Mouse (Mus musculus): ENCODE measurements around the gene Nfkb1. TPM values are rescaled to one million over a fixed set of nuclear protein-coding genes. Genes with fewer than 3 reads are reported as not detected.

The Nfkb1 gene
- total and polyA plus RNA-seq, 3 experiments = 271 to 369 (median 346) TPM

DNA sequence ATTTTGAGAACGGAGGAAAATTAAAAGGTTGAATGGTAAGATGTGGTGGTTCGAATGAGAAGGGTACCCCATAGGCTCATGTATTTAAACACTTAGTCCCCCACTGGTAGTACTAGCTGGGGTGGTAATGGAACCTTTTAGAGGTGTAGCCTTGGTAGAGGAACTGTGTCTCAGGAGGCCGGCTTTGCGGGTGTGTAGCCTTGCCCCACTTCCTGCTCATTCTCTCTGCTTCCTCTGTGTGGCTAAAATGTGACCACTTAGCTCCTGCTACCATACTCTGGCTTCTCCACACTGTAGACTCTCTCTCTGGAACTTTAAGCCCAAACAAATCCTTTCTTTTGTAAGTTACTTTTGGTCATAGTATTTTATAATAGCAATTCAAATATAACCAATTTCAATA is 126.0 kb downstream of the Nfkb1 start:
- TF ChIP-seq HCFC1 (IDR thresholded peaks at IDR 0.05; ENCODE audit: low read depth, low read length) (peak; percentile 34; the same call in 1 of the 2 replicates), POLR2A (IDR thresholded peaks at IDR 0.05; ENCODE audit: low read depth, low read length) (0 out of 2 replicates have a peak, but pooled peaks have one; percentile 40), EP300 (IDR thresholded peaks at IDR 0.05; ENCODE audit: low read length) (peak; percentile 53), SIN3A (IDR thresholded peaks at IDR 0.05; ENCODE audit: low read length) (no peak), E2F4 (IDR thresholded peaks at IDR 0.05; ENCODE audit: insufficient replicate concordance, low read depth, low read length) (no peak), ELF1 (IDR thresholded peaks at IDR 0.05; ENCODE audit: low read depth, low read length) (peak; percentile 61), IRF4 (IDR thresholded peaks at IDR 0.05; ENCODE audit: low read depth, low read length) (peak; percentile 23; the same call in 1 of the 2 replicates)
- Histone ChIP-seq H3K4me2 (ENCODE audit: insufficient read depth, low read depth, poor library complexity, severe bottlenecking) (no peak overlapping the region), H3K79me2 (replicated peaks; ENCODE audit: control insufficient read depth, extremely low read depth, insufficient read depth, poor library complexity, severe bottlenecking) (no peaks in the 10 kb centered on the region), H3K9me3 (replicated peaks; ENCODE audit: low read length) (no peaks in the 10 kb centered on the region), H3K4me3 (replicated peaks in 1 of 3; ENCODE audit: low read depth in 2 of 3, low read length in 2 of 3, poor library complexity in 1 of 3) (no peak overlapping the region), H3K9ac (ENCODE audit: insufficient read depth, low read depth) (no peak overlapping the region), H3K4me1 (ENCODE audit: control insufficient read depth in 1 of 2, insufficient read depth in 2 of 2) (peaks cover 0 to 37% of the 10 kb centered on the region in 2 experiments; a peak in 2 of 4 replicates), H3K27me3 (replicated peaks) (no peaks in the 10 kb centered on the region), H3K27ac (ENCODE audit: insufficient read depth, low read depth) (no peak overlapping the region), H3K36me3 (replicated peaks in 1 of 2; ENCODE audit: control insufficient read depth in 1 of 2, insufficient read depth in 1 of 2, low read length in 1 of 2) (peaks cover 12 to 70% of the 10 kb centered on the region in 2 experiments)
- in situ Hi-C loops (cut with MboI; ENCODE audit: low pct_ligation_motif_present, low pct_unique_long_range_greater_than_20kb, low sequenced_read_pairs) = no loop called here
- DNase-seq (ENCODE audit: extremely low read depth) = peak; percentile 73
- dilution Hi-C loops (cut with MboI; ENCODE audit: extremely low pct_ligation_motif_present, extremely low pct_unique_long_range_greater_than_20kb, low sequenced_read_pairs) = no loop called here

DNA sequence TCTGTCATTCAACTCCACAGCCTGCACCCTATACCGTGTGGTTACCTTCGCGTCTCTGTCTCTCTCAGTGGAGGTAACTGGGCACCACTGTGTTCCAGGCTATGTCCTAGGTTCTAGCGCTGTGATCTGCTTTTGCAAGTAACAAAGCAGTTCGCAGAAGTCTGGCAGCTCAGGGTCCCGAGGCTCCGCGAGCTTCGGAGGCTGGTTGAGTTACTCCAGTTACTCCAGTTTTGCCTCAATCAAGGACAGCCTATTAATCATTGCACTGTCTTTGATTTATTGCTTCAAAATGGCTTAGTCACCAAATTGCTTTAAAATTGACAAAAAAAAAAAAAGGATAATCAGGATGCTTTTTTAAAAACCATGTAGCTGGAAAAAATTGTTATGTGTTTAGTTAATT is 126.6 kb downstream of the Nfkb1 start:
- Histone ChIP-seq H3K4me2 (ENCODE audit: insufficient read depth, low read depth, poor library complexity, severe bottlenecking) (no peak overlapping the region), H3K27ac (ENCODE audit: insufficient read depth, low read depth) (no peak overlapping the region), H3K9me3 (replicated peaks; ENCODE audit: low read length) (no peaks in the 10 kb centered on the region), H3K27me3 (replicated peaks) (no peaks in the 10 kb centered on the region), H3K4me1 (ENCODE audit: control insufficient read depth in 1 of 2, insufficient read depth in 2 of 2) (peaks cover 0 to 37% of the 10 kb centered on the region in 2 experiments; a peak in 2 of 4 replicates), H3K4me3 (replicated peaks in 1 of 3; ENCODE audit: low read depth in 2 of 3, low read length in 2 of 3, poor library complexity in 1 of 3) (no peak overlapping the region), H3K9ac (ENCODE audit: insufficient read depth, low read depth) (no peak overlapping the region), H3K36me3 (replicated peaks in 1 of 2; ENCODE audit: control insufficient read depth in 1 of 2, insufficient read depth in 1 of 2, low read length in 1 of 2) (peaks cover 10 to 66% of the 10 kb centered on the region in 2 experiments), H3K79me2 (replicated peaks; ENCODE audit: control insufficient read depth, extremely low read depth, insufficient read depth, poor library complexity, severe bottlenecking) (no peaks in the 10 kb centered on the region)
- TF ChIP-seq USF1 (IDR thresholded peaks at IDR 0.05; ENCODE audit: low read depth, low read length) = no peak
- no peak for TF ChIP-seq ZKSCAN1 (IDR thresholded peaks at IDR 0.05; ENCODE audit: borderline replicate concordance, low read depth, low read length)
- TF ChIP-seq MAZ (IDR thresholded peaks at IDR 0.05; ENCODE audit: low read depth, low read length) = no peak
- no peak for TF ChIP-seq EP300 (IDR thresholded peaks at IDR 0.05; ENCODE audit: low read length)
- TF ChIP-seq TCF12 (IDR thresholded peaks at IDR 0.05; ENCODE audit: low read depth, low read length) = no peak
- TF ChIP-seq USF2 (conservative IDR thresholded peaks at IDR 0.05; ENCODE audit: low read depth, low read length) = no peak
- no peak for TF ChIP-seq KAT2A (IDR thresholded peaks at IDR 0.05; ENCODE audit: insufficient replicate concordance, low read length)
- TF ChIP-seq BHLHE40 (IDR thresholded peaks at IDR 0.05; ENCODE audit: low read depth, low read length) = no peak
- TF ChIP-seq CTCF (conservative IDR thresholded peaks at IDR 0.05 in 1 of 2, IDR thresholded peaks at IDR 0.05 in 1 of 2; ENCODE audit: low read depth in 2 of 2, low read length in 2 of 2) = no peak
- no peak for DNase-seq (ENCODE audit: extremely low read depth)
- in situ Hi-C loops (cut with MboI; ENCODE audit: low pct_ligation_motif_present, low pct_unique_long_range_greater_than_20kb, low sequenced_read_pairs) = no loop called here
- dilution Hi-C loops (cut with MboI; ENCODE audit: extremely low pct_ligation_motif_present, extremely low pct_unique_long_range_greater_than_20kb, low sequenced_read_pairs) = no loop called here

Measured in CH12.LX (cell line).